Mouse (Mus musculus) heart, embryonic 15.5 days (tissue): Measurements from ENCODE around the gene Usp33. TPM values are rescaled to one million over a fixed set of nuclear protein-coding genes. Genes with fewer than 3 reads are reported as not detected.
A peak's percentile ranks its signal among the peaks of the same experiment; 100 is the strongest.
"Not testable (repeated sequence)": the region's sequence is repeated elsewhere in the genome, so short reads cannot be mapped to it uniquely, and the experiment has no call there.

Source experiments
- ATAC-seq: fragments of 200-750 bp; cut with Nextera tagmentation; replicated peaks from 2 replicates; pipeline ENCODE4 v1.8.0; 2017; ENCODE audit warnings: low read depth, moderate TSS enrichment; ENCODE audit not compliant: insufficient number of reproducible peaks, insufficient read depth, low FRiP score
- H3K27ac ChIP-seq: fragments of 300-500 bp; sonication (generic); 2 replicates; pipeline ENCODE4 v1.5.1; 2015; ENCODE audit warnings: mild to moderate bottlenecking, inconsistent platforms
- H3K27me3 ChIP-seq: fragments of 300-500 bp; sonication (generic); 2 replicates; pipeline ENCODE4 v1.6.1; 2015; ENCODE audit warnings: inconsistent platforms
- H3K36me3 ChIP-seq: fragments of 300-500 bp; sonication (generic); 2 replicates; pipeline ENCODE4 v1.6.1; 2015; ENCODE audit warnings: mild to moderate bottlenecking, inconsistent platforms
- H3K4me1 ChIP-seq: fragments of 300-500 bp; sonication (generic); replicated peaks from 2 replicates; pipeline ENCODE4 v1.6.1; 2015; ENCODE audit warnings: inconsistent platforms
- H3K4me2 ChIP-seq: fragments of 300-500 bp; sonication (generic); 2 replicates; pipeline ENCODE4 v1.6.1; 2015; ENCODE audit warnings: inconsistent platforms, mild to moderate bottlenecking, moderate library complexity
- H3K4me3 ChIP-seq: fragments of 300-500 bp; sonication (generic); 2 replicates; pipeline ENCODE4 v1.5.1; 2015; ENCODE audit warnings: mild to moderate bottlenecking, inconsistent platforms
- H3K9ac ChIP-seq: fragments of 300-500 bp; sonication (generic); 2 replicates; pipeline ENCODE4 v1.6.1; 2015; ENCODE audit warnings: mild to moderate bottlenecking, inconsistent platforms
- H3K9me3 ChIP-seq: fragments of 300-500 bp; sonication (generic); replicated peaks from 2 replicates; pipeline ENCODE4 v1.6.1; 2016; ENCODE audit warnings: inconsistent platforms
- WGBS: fragments of 180-500 bp; shearing (Covaris S2); methylation state at CpG from one replicate; pipeline ENCODE4 v1.1.7; 2015; ENCODE audit warnings: mixed read lengths; 5-methylcytosine and 5-hydroxymethylcytosine counted together
- polyA plus RNA-seq: library from polyadenylated mRNA; unstranded; fragments of >200 nt; fragmentation: Nextera tagmentation; extraction: Ambion mirVana; gene quantifications from 2 replicates; pipeline ENCODE4 v1.2.1, GENCODE M21; 2015

Usp33 gene
- polyA plus RNA-seq, result 25.0 and 29.2 TPM in 2 replicates

GRCm38 (mm10) chr3:152345732-152346632 is at the start of gene Usp33:
Usp33 (plus strand) TSS chr3:152346478.
- WGBS, result 6% methylated on average over 42 of the region's 44 CpGs
- peak within 1 kb of the TSS; percentile 81 for H3K9ac ChIP-seq
- H3K9me3 ChIP-seq, result no peaks in the 10 kb centered on the region
- H3K27ac ChIP-seq, result peak within 1 kb of the TSS; percentile 69
- peaks cover 23% of the 10 kb centered on the region for H3K4me1 ChIP-seq
- no peaks in the 10 kb centered on the region for H3K36me3 ChIP-seq
- peak; percentile 97 for ATAC-seq
- peak within 1 kb of the TSS; percentile 63 for H3K4me2 ChIP-seq
- peak within 1 kb of the TSS; percentile 65 for H3K4me3 ChIP-seq
- no peaks in the 10 kb centered on the region for H3K27me3 ChIP-seq

GRCm38 (mm10) chr3:152300376-152301337 is 45.6 kb upstream of the Usp33 start:
- Histone ChIP-seq H3K27me3 (no peaks in the 10 kb centered on the region), H3K4me1 (peaks cover 23% of the 10 kb centered on the region), H3K27ac (peak overlapping the region; percentile 18; the same call in 1 of the 2 replicates), H3K4me2 (no peak overlapping the region), H3K36me3 (peaks cover 14% of the 10 kb centered on the region; the same call in 1 of the 2 replicates), H3K9me3 (no peaks in the 10 kb centered on the region), H3K4me3 (no peak overlapping the region), H3K9ac (no peak overlapping the region)
- 83% methylated on average over 14 of the region's 14 CpGs for WGBS
- no peak for ATAC-seq

- Histone ChIP-seq H3K4me2 (no peak overlapping the region), H3K27ac (peak overlapping the region; percentile 96), H3K4me3 (no peak overlapping the region), H3K4me1 (peaks cover 39% of the 10 kb centered on the region), H3K9ac (peak overlapping the region; percentile 26; the same call in 1 of the 2 replicates), H3K9me3 (no peaks in the 10 kb centered on the region), H3K36me3 (peaks cover 5% of the 10 kb centered on the region; the same call in 1 of the 2 replicates), H3K27me3 (no peaks in the 10 kb centered on the region)
- whole genome bisulfite sequencing, result 50% methylated on average over 9 of the region's 9 CpGs
- no peak for ATAC-seq
Observed at GRCm38 (mm10) chr3:152302991-152303390, 43.3 kb upstream of the Usp33 start.

- peaks cover 49% of the 10 kb centered on the region for H3K4me1 ChIP-seq
Observed at GRCm38 (mm10) chr3:152304093-152304815, 42.0 kb upstream of the Usp33 start.

GRCm38 (mm10) chr3:152305080-152305479 is 41.2 kb upstream of the Usp33 start:
- no peaks in the 10 kb centered on the region for H3K27me3 ChIP-seq
- H3K4me3 ChIP-seq, result no peak overlapping the region
- H3K9me3 ChIP-seq, result no peaks in the 10 kb centered on the region
- WGBS, result 35% methylated on average over 8 of the region's 8 CpGs
- H3K9ac ChIP-seq, result no peak overlapping the region
- H3K36me3 ChIP-seq, result peaks cover 5% of the 10 kb centered on the region; the same call in 1 of the 2 replicates
- H3K4me1 ChIP-seq, result peaks cover 58% of the 10 kb centered on the region
- 0 out of 2 replicates have a peak, but pooled peaks have one; percentile 13 for ATAC-seq
- peak overlapping the region; percentile 96 for H3K27ac ChIP-seq
- H3K4me2 ChIP-seq, result no peak overlapping the region

More at GRCm38 (mm10) chr3:152304093-152304815, 42.0 kb upstream of the Usp33 start:
- peak; percentile 84 for ATAC-seq
- Histone ChIP-seq H3K9me3 (no peaks in the 10 kb centered on the region), H3K4me2 (0 out of 2 replicates have a peak overlapping the region, but pooled peaks have one; percentile 11), H3K4me3 (no peak overlapping the region), H3K36me3 (peaks cover 5% of the 10 kb centered on the region; the same call in 1 of the 2 replicates), H3K27ac (peak overlapping the region; percentile 96), H3K9ac (no peak overlapping the region), H3K27me3 (no peaks in the 10 kb centered on the region)
- 28% methylated on average over 6 of the region's 6 CpGs for WGBS

- no peak for ATAC-seq
- Histone ChIP-seq H3K4me3 (no peak overlapping the region), H3K9me3 (no peaks in the 10 kb centered on the region), H3K9ac (peak overlapping the region; percentile 25; the same call in 1 of the 2 replicates), H3K36me3 (peaks cover under 1% of the 10 kb centered on the region; the same call in 1 of the 2 replicates), H3K4me2 (no peak overlapping the region), H3K27ac (peak overlapping the region; percentile 96), H3K4me1 (peaks cover 61% of the 10 kb centered on the region), H3K27me3 (no peaks in the 10 kb centered on the region)
- 55% methylated on average over 4 of the region's 4 CpGs for whole genome bisulfite sequencing
Observed at GRCm38 (mm10) chr3:152305971-152306370, 40.3 kb upstream of the Usp33 start.

GRCm38 (mm10) chr3:152308485-152309249 is 37.6 kb upstream of the Usp33 start:
- H3K4me1 ChIP-seq, result peaks cover 63% of the 10 kb centered on the region
- no peak overlapping the region for H3K4me3 ChIP-seq
- H3K9ac ChIP-seq, result peak overlapping the region; percentile 19; the same call in 1 of the 2 replicates
- H3K4me2 ChIP-seq, result peak overlapping the region; percentile 22; the same call in 1 of the 2 replicates
- H3K27ac ChIP-seq, result peak overlapping the region; percentile 94
- 8% methylated on average over 10 of the region's 10 CpGs for WGBS
- no peaks in the 10 kb centered on the region for H3K9me3 ChIP-seq
- peaks cover 7% of the 10 kb centered on the region for H3K36me3 ChIP-seq
- peak; percentile 62 for ATAC-seq
- H3K27me3 ChIP-seq, result no peaks in the 10 kb centered on the region

GRCm38 (mm10) chr3:152309250-152309645 is 37.0 kb upstream of the Usp33 start:
- 57% methylated on average over 9 of the region's 9 CpGs for WGBS
- H3K4me2 ChIP-seq, result peak overlapping the region; percentile 22; the same call in 1 of the 2 replicates
- peak overlapping the region; percentile 19; the same call in 1 of the 2 replicates for H3K9ac ChIP-seq
- H3K9me3 ChIP-seq, result no peaks in the 10 kb centered on the region
- H3K4me3 ChIP-seq, result no peak overlapping the region
- peaks cover 62% of the 10 kb centered on the region for H3K4me1 ChIP-seq
- peaks cover 7% of the 10 kb centered on the region for H3K36me3 ChIP-seq
- no peaks in the 10 kb centered on the region for H3K27me3 ChIP-seq
- H3K27ac ChIP-seq, result peak overlapping the region; percentile 94
- 0 out of 2 replicates have a peak, but pooled peaks have one; percentile 29 for ATAC-seq

- not testable (repeated sequence) for H3K27ac ChIP-seq, H3K9ac ChIP-seq, H3K4me2 ChIP-seq, H3K27me3 ChIP-seq, H3K36me3 ChIP-seq, H3K4me3 ChIP-seq, H3K9me3 ChIP-seq, ATAC-seq
- 79% methylated on average over 14 of the region's 14 CpGs for WGBS
- peaks cover 21% of the 10 kb centered on the region for H3K4me1 ChIP-seq
Observed at GRCm38 (mm10) chr3:152314666-152315065, 31.6 kb upstream of the Usp33 start.
